Mouse (Mus musculus): ENCODE data around the gene Frmd5.

- no peak for TF ChIP-seq CTCF (IDR thresholded peaks at IDR 0.05; ENCODE audit: borderline replicate concordance, control insufficient read depth, extremely low read depth, insufficient read depth, low read length, poor library complexity)
- TF ChIP-seq POLR2A (IDR thresholded peaks at IDR 0.05; ENCODE audit: control insufficient read depth, extremely low read depth, insufficient read depth, low read length, poor library complexity), result no peak
These were observed 298.9 kb downstream of the Frmd5 start for GRCm38 (mm10) chr2:121507951-121508330.

Data from thymus, adult 2 months (tissue).